Mouse (Mus musculus) CD8-positive naive resting alpha-beta T cell, adult 2 months (primary cell): ENCODE data around the gene Nrxn2.

Experiments
- DNase-seq, 2 experiments: peaks; one replicate each; pipeline ENCODE4 v3.0.0; 2022; ENCODE audit warnings: low read depth in 2 of 2, low spot score in 2 of 2

Gene Nrxn2

GRCm38 (mm10) chr19:6418233-6418879, at the start of gene Nrxn2:
Nrxn2 (plus strand) TSS chr19:6418731.
- DNase-seq, result peak; percentile 84 to 89

DNA sequence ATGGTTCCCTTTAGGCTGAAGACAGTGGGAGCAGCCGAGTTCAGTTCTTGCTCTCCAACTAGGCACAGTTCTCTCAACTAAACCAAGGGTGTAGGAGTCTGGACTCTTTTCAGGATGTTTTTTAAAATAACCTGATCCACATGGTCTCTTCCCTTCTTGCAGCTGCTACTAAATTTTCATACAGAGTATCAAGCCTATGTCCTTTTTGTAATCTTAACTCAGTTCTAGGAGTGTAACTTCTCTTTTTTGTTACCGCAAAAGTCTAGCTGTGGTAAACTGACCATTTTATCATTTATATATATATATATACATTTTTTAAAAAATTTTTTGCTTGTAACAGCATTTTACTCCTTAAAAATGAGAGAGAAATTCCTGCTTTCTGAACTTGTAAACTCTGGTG, 48.4 kb upstream of the Nrxn2 start:
- DNase-seq, result no peak

DNA sequence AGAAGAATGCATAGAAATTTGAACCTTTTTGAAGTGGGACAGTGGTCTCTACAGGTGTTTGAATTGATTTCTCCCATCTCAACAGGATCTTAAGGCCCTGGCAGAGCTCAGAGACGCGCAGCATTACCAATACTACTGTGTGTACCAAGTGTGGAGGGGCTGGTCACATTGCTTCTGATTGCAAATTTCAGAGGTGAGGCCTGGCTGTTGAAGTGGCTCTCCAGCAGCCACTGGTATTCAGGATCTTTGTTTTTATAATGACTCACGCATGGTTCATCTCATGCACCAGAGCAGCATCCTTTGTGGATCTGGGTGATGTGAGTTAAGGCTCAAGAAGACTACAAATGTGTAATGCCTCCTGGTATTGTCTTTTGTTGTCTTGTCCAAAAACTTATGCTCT, 46.1 kb upstream of the Nrxn2 start:
- DNase-seq, result no peak

- DNase-seq, result peak; percentile 79 to 86
Observed at GRCm38 (mm10) chr19:6373539-6374400, 44.8 kb upstream of the Nrxn2 start.

- DNase-seq, result no peak
Observed at GRCm38 (mm10) chr19:6374571-6374970, 44.0 kb upstream of the Nrxn2 start.

DNA sequence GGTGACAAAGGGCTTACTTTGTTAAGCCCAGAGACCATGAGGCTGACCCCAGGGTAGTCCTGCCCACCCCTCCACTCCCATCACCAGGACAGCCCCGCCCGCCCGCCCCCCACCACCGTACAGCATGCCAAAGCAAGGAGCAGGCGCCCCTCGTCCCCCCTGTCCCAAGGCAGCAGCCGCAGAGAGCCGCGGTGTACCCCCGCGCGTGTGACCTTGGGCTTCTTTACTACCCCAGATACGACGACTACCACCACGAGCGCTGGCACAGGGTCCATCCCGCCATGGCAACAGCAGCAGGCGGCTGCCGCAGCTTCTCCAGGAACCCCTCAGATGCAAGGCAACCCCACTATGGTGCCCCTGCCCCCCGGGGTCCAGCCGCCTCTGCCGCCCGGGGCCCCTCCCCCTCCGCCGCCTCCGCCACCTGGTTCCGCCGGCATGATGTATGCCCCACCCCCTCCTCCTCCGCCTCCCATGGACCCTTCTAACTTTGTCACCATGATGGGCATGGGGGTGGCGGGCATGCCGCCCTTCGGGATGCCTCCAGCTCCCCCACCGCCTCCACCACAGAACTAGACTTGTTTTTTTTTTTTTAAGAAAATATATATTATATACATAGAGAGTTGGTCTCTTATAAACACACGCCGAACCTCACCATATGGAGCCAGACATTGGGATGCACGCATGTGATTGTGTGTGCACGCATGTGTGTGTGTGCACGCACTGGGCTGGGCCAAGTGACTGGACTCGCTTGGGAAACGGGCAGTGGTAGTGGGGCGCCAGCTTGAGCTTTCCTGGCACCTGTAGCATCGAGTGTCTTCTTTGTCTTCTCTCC, 42.9 kb upstream of the Nrxn2 start:
- no peak for DNase-seq

DNA sequence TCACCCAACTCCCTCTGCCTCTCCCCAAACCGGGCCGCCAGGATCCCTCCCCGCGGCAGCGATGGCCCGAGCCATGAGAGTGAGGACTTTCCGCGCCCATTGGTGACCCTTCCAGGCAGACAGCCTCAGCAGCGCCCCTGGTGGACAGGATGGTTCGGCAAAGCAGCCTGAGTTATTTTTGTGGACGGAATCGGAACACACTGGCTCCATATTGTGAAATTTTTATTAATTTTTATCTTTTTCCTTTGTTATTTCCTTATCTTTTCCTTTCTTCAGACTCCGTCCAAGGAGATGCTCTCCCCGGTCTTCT, 42.3 kb upstream of the Nrxn2 start:
- peak in 1 of 2 experiments; percentile 46 for DNase-seq

GRCm38 (mm10) chr19:6376643-6377042, 41.9 kb upstream of the Nrxn2 start:
- no peak for DNase-seq

GRCm38 (mm10) chr19:6377327-6378040, 41.0 kb upstream of the Nrxn2 start:
- DNase-seq, result no peak

DNA sequence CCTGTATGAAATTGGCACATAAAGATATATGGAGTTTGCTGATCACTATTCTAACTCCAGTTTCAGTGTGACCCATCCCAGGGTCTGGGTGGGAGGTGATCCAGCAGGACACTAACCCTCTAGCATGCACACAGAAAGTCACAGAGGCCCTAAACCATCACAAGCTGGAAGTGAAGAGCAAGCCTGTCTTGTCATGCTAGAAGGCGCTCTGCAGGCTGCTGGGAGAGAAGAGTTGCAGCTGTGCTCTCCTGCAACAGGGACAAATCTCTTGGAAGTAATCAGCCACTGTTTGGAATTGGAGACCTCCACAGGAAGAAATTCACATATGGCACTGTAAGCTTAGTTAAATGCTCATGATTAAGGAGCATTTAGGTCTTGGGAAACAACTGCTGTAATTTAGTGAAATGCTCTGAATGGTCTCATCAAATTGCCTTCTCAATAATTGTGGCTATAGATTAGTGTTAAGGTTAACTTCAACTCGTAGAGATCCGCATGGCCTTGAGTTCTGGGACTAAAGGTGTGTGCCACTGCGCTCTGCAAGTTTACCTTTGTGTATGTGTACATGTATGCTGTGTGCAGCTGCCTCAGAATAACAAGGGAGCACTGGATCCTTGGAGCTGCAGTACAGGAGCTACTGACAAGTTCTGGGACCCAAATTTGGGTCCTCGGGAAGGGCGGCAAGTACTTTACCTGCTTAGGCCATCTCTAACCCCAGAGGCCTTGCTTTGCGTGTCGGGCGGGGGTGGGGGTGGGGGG, 37.9 kb upstream of the Nrxn2 start:
- DNase-seq, result no peak

- DNase-seq, result no peak
Observed at GRCm38 (mm10) chr19:6381238-6381637, 37.3 kb upstream of the Nrxn2 start.

- no peak for DNase-seq
Observed at GRCm38 (mm10) chr19:6382323-6382924, 36.1 kb upstream of the Nrxn2 start.

- DNase-seq, result no peak
Observed at GRCm38 (mm10) chr19:6383470-6383869, 35.1 kb upstream of the Nrxn2 start.

DNA sequence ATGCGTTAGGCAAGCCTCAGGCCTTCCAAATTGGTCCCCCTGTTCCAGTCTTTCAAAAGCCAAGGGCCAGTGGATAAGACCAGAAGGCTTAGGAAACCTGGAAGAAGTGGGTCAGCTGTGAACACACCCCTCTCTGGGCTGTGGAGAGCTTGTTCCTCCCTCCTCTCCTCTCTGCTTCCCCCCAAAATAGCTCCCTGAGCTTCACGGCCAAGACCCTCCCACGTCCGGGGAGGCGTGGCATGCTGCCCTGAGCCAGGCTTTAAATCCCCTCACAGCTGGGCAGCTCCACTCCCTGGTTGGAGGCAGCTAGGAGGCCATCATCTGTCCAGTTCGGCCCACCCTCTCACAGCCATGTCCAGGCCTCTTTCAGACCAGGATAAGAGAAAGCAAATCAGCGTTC, 34.4 kb upstream of the Nrxn2 start, which contains the start of gene Pygm:
TSS of gene Pygm (plus strand) at position 272 of the 400 bp plus-strand sequence.
- no peak for DNase-seq

DNA sequence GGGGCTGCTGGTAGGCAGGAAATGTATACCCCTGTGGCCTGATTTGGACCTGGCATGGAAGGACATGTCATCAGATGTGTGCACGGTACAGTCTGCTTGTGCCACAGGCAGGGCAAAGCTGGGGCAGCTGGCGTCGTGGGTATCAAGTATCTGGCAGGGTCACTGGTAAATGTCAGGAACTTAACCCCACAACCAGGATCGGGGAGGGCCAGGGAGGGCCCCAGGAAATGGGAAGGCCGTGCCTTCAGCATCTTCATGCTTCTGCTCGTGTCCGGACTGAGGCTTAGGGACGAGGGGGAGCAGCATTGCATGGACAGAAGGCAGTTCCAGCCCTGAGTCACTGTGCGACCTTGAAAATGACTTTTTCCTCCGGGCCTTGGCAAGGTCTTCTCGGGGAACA, 33.6 kb upstream of the Nrxn2 start:
- DNase-seq, result no peak

DNA sequence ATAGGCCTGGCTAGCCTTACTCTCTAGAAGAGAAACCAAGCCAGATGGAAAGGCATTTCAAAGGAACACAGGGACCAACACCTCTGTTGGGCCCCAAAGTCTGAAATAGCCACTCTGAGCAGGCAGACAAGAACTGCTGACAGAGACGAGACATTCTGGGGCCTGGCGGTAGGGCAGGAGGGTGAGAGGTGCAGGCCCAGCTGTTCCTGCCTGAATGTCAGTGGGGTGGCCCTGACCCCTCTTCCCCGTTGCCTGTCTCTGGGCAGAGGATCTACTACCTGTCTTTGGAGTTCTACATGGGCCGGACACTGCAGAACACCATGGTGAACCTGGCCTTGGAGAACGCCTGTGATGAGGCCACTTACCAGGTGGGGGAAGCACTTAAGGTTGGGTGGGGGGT, 33.1 kb upstream of the Nrxn2 start:
- no peak for DNase-seq

DNA sequence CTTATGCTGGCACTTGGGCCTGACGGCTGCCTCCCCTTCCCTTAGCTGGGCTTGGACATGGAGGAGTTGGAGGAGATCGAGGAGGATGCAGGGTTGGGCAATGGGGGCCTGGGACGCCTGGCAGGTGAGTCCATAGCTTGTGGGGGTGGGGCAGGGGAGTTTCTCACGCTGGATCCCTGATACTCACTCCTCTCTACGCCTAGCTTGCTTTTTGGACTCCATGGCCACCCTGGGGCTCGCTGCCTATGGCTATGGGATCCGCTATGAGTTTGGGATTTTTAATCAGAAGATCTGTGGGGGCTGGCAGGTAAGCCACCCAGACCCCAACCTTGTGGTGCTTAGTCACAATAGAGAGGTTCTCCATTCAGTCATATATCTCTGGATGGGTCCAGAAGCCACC, 32.7 kb upstream of the Nrxn2 start:
- DNase-seq, result no peak

DNA sequence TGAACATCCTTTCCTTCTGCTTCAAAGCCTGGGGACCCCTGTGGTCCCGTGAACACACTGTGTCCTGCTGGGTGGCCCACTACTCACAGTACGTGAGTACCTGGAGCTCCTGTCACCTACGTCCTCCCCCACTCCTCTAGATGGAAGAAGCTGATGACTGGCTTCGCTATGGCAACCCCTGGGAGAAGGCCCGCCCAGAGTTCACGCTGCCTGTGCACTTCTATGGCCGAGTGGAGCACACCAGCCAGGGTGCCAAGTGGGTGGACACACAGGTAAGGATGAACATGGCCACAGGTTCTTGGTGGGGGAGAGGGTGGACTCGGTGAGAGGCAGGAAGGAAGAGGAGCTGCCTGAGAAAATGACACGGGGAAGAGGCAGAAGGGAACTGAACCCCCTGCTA, 32.3 kb upstream of the Nrxn2 start:
- DNase-seq, result no peak

- no peak for DNase-seq
Observed at GRCm38 (mm10) chr19:6388006-6388405, 30.5 kb upstream of the Nrxn2 start.

GRCm38 (mm10) chr19:6389803-6390202, 28.7 kb upstream of the Nrxn2 start:
- no peak for DNase-seq
